Mouse (Mus musculus): ENCODE results near the gene Tmem247. TPM values are rescaled to one million over a fixed set of nuclear protein-coding genes. Genes with fewer than 3 reads are reported as not detected.
A peak's percentile ranks its signal among the peaks of the same experiment; 100 is the strongest.

The Tmem247 gene
- polyA plus RNA-seq, 1 experiment from 2014 or later = not detected

- Histone ChIP-seq H3K4me2 (replicated peaks) (no peak overlapping the region), H3K36me3 (no peaks in the 10 kb centered on the region), H3K4me1 (peaks cover 12% of the 10 kb centered on the region; the same call in 1 of the 2 replicates), H3K27me3 (no peaks in the 10 kb centered on the region), H3K9me3 (no peaks in the 10 kb centered on the region), H3K27ac (no peak overlapping the region), H3K4me3 (no peak overlapping the region), H3K9ac (no peak overlapping the region)
- no peak for ATAC-seq (ENCODE audit: insufficient number of reproducible peaks, insufficient read depth, low FRiP score, low TSS enrichment)
- 43% methylated on average over 7 of the region's 7 CpGs for WGBS
Measured at GRCm38 (mm10) chr17:86903596-86903995, 13.6 kb upstream of the Tmem247 start.

GRCm38 (mm10) chr17:86904206-86904605 lies 12.9 kb upstream of the Tmem247 start:
- 77% methylated on average over 3 of the region's 3 CpGs for WGBS
- H3K9ac ChIP-seq = no peak overlapping the region
- no peaks in the 10 kb centered on the region for H3K9me3 ChIP-seq
- H3K4me2 ChIP-seq (replicated peaks) = no peak overlapping the region
- H3K4me3 ChIP-seq = no peak overlapping the region
- no peak for ATAC-seq (ENCODE audit: insufficient number of reproducible peaks, insufficient read depth, low FRiP score, low TSS enrichment)
- peaks cover 12% of the 10 kb centered on the region; the same call in 1 of the 2 replicates for H3K4me1 ChIP-seq
- no peaks in the 10 kb centered on the region for H3K27me3 ChIP-seq
- no peak overlapping the region for H3K27ac ChIP-seq
- no peaks in the 10 kb centered on the region for H3K36me3 ChIP-seq

GRCm38 (mm10) chr17:86905297-86906135 lies 11.6 kb upstream of the Tmem247 start:
- Histone ChIP-seq H3K27ac (no peak overlapping the region), H3K4me1 (peaks cover 12% of the 10 kb centered on the region; the same call in 1 of the 2 replicates), H3K36me3 (no peaks in the 10 kb centered on the region), H3K4me2 (replicated peaks) (peak overlapping the region; percentile 23), H3K9me3 (no peaks in the 10 kb centered on the region), H3K27me3 (no peaks in the 10 kb centered on the region), H3K4me3 (no peak overlapping the region), H3K9ac (no peak overlapping the region)
- ATAC-seq (ENCODE audit: insufficient number of reproducible peaks, insufficient read depth, low FRiP score, low TSS enrichment) = peak; percentile 6; the same call in 1 of the 2 replicates
- WGBS = 18% methylated on average over 19 of the region's 19 CpGs

- Histone ChIP-seq H3K27me3 (no peaks in the 10 kb centered on the region), H3K4me3 (no peak overlapping the region), H3K9me3 (no peaks in the 10 kb centered on the region), H3K4me2 (replicated peaks) (peak overlapping the region; percentile 23), H3K9ac (no peak overlapping the region), H3K4me1 (peaks cover 12% of the 10 kb centered on the region; the same call in 1 of the 2 replicates), H3K27ac (no peak overlapping the region), H3K36me3 (no peaks in the 10 kb centered on the region)
- 2% methylated on average over 9 of the region's 9 CpGs for WGBS
- ATAC-seq (ENCODE audit: insufficient number of reproducible peaks, insufficient read depth, low FRiP score, low TSS enrichment) = 0 out of 2 replicates have a peak, but pooled peaks have one; percentile 9
Measured at GRCm38 (mm10) chr17:86906136-86906461, 11.0 kb upstream of the Tmem247 start.

GRCm38 (mm10) chr17:86906601-86907000 lies 10.5 kb upstream of the Tmem247 start:
- 26% methylated on average over 6 of the region's 6 CpGs for WGBS
- Histone ChIP-seq H3K4me2 (replicated peaks) (no peak overlapping the region), H3K36me3 (no peaks in the 10 kb centered on the region), H3K27ac (no peak overlapping the region), H3K4me3 (no peak overlapping the region), H3K9ac (no peak overlapping the region), H3K27me3 (no peaks in the 10 kb centered on the region), H3K9me3 (no peaks in the 10 kb centered on the region), H3K4me1 (peaks cover 12% of the 10 kb centered on the region; the same call in 1 of the 2 replicates)
- no peak for ATAC-seq (ENCODE audit: insufficient number of reproducible peaks, insufficient read depth, low FRiP score, low TSS enrichment)

- Histone ChIP-seq H3K27me3 (no peaks in the 10 kb centered on the region), H3K4me3 (no peak overlapping the region), H3K4me1 (peaks cover 12% of the 10 kb centered on the region; the same call in 1 of the 2 replicates), H3K4me2 (replicated peaks) (no peak overlapping the region), H3K9ac (no peak overlapping the region), H3K27ac (no peak overlapping the region), H3K36me3 (no peaks in the 10 kb centered on the region), H3K9me3 (no peaks in the 10 kb centered on the region)
- 89% methylated on average over 3 of the region's 3 CpGs for WGBS
- no peak for ATAC-seq (ENCODE audit: insufficient number of reproducible peaks, insufficient read depth, low FRiP score, low TSS enrichment)
Measured at GRCm38 (mm10) chr17:86907092-86907491, 10.1 kb upstream of the Tmem247 start.

- no peak overlapping the region for H3K4me3 ChIP-seq
- no peaks in the 10 kb centered on the region for H3K36me3 ChIP-seq
- WGBS = 68% methylated on average over 8 of the region's 8 CpGs
- no peak overlapping the region for H3K9ac ChIP-seq
- H3K9me3 ChIP-seq = no peaks in the 10 kb centered on the region
- no peak for ATAC-seq (ENCODE audit: insufficient number of reproducible peaks, insufficient read depth, low FRiP score, low TSS enrichment)
- peaks cover 12% of the 10 kb centered on the region; the same call in 1 of the 2 replicates for H3K4me1 ChIP-seq
- H3K27me3 ChIP-seq = no peaks in the 10 kb centered on the region
- H3K4me2 ChIP-seq (replicated peaks) = no peak overlapping the region
- H3K27ac ChIP-seq = no peak overlapping the region
Measured at GRCm38 (mm10) chr17:86908316-86908715, 8.8 kb upstream of the Tmem247 start.

GRCm38 (mm10) chr17:86909733-86910495 lies 7.2 kb upstream of the Tmem247 start:
- no peak overlapping the region for H3K27ac ChIP-seq

GRCm38 (mm10) chr17:86911261-86911660 lies 5.9 kb upstream of the Tmem247 start:
- WGBS = 59% methylated on average over 5 of the region's 5 CpGs
- 0 out of 2 replicates have a peak, but pooled peaks cover 5% of the 10 kb centered on the region for H3K4me1 ChIP-seq
- no peak overlapping the region; the same call in 1 of the 2 replicates for H3K9ac ChIP-seq
- H3K4me3 ChIP-seq = no peak overlapping the region
- no peaks in the 10 kb centered on the region for H3K9me3 ChIP-seq
- no peaks in the 10 kb centered on the region for H3K27me3 ChIP-seq
- H3K27ac ChIP-seq = no peak overlapping the region
- H3K36me3 ChIP-seq = no peaks in the 10 kb centered on the region
- no peak for ATAC-seq (ENCODE audit: insufficient number of reproducible peaks, insufficient read depth, low FRiP score, low TSS enrichment)
- H3K4me2 ChIP-seq (replicated peaks) = no peak overlapping the region

More at GRCm38 (mm10) chr17:86909733-86910495, 7.2 kb upstream of the Tmem247 start:
- H3K36me3 ChIP-seq = no peaks in the 10 kb centered on the region
- no peak overlapping the region for H3K4me3 ChIP-seq
- no peak overlapping the region for H3K9ac ChIP-seq
- no peak overlapping the region for H3K4me2 ChIP-seq (replicated peaks)
- no peaks in the 10 kb centered on the region for H3K9me3 ChIP-seq
- no peak for ATAC-seq (ENCODE audit: insufficient number of reproducible peaks, insufficient read depth, low FRiP score, low TSS enrichment)
- WGBS = 65% methylated on average over 14 of the region's 14 CpGs
- H3K27me3 ChIP-seq = no peaks in the 10 kb centered on the region
- H3K4me1 ChIP-seq = peaks cover 12% of the 10 kb centered on the region; the same call in 1 of the 2 replicates

GRCm38 (mm10) chr17:86913003-86913607 lies 4.0 kb upstream of the Tmem247 start:
- H3K9ac ChIP-seq = no peak overlapping the region
- 0 out of 2 replicates have a peak, but pooled peaks cover 5% of the 10 kb centered on the region for H3K4me1 ChIP-seq
- no peaks in the 10 kb centered on the region for H3K36me3 ChIP-seq
- 83% methylated on average over 7 of the region's 7 CpGs for WGBS
- ATAC-seq (ENCODE audit: insufficient number of reproducible peaks, insufficient read depth, low FRiP score, low TSS enrichment) = no peak
- H3K9me3 ChIP-seq = no peaks in the 10 kb centered on the region
- no peak overlapping the region for H3K4me3 ChIP-seq
- no peak overlapping the region for H3K27ac ChIP-seq
- H3K27me3 ChIP-seq = no peaks in the 10 kb centered on the region
- H3K4me2 ChIP-seq (replicated peaks) = no peak overlapping the region

- no peak for ATAC-seq (ENCODE audit: insufficient number of reproducible peaks, insufficient read depth, low FRiP score, low TSS enrichment)
- H3K27me3 ChIP-seq = no peaks in the 10 kb centered on the region
- no peak overlapping the region for H3K9ac ChIP-seq
- H3K36me3 ChIP-seq = no peaks in the 10 kb centered on the region
- WGBS = 73% methylated on average over 4 of the region's 4 CpGs
- no peaks in the 10 kb centered on the region for H3K9me3 ChIP-seq
- H3K27ac ChIP-seq = no peak overlapping the region
- H3K4me3 ChIP-seq = no peak overlapping the region
- no peak overlapping the region for H3K4me2 ChIP-seq (replicated peaks)
- H3K4me1 ChIP-seq = no peaks in the 10 kb centered on the region
Measured at GRCm38 (mm10) chr17:86915540-86915939, 1.6 kb upstream of the Tmem247 start.

All from embryonic facial prominence, embryonic 12.5 days (tissue).